Comparison of ENCODE assay signal across 11 mouse cellular contexts in genomic region chr17:35833239-35833751, GRCm38 (mm10). TPM values are rescaled to one million over a fixed set of nuclear protein-coding genes. Genes with fewer than 3 reads are reported as not detected.
A peak's percentile ranks its signal among the peaks of the same experiment; 100 is the strongest.
DNase-seq lines count a peak whose midpoint lies in the region.
"Had no signal": no experiment of that assay in that cellular context is flagged by ENCODE, and none has a peak within 500 bp of the region (broad histone marks: within the 10 kb centered on the region; RNA-seq: fewer than 3 reads in every experiment).

No protein-coding gene starts in this region.

- H3K27ac ChIP-seq in limb, embryonic 10.5 days, result no peak overlapping the region
- H3K27ac ChIP-seq: embryonic facial prominence, embryonic 12.5 days; kidney, postnatal 0 days; limb, embryonic 12.5 days had no signal

- H3K9me3 ChIP-seq in limb, embryonic 10.5 days (replicated peaks), result no peaks in the 10 kb centered on the region
- H3K9me3 ChIP-seq: embryonic facial prominence, embryonic 12.5 days; limb, embryonic 12.5 days had no signal

- no peaks in the 10 kb centered on the region for H3K27me3 ChIP-seq in limb, embryonic 10.5 days (ENCODE audit: low read depth, poor library complexity, severe bottlenecking)
- H3K27me3 ChIP-seq: embryonic facial prominence, embryonic 12.5 days; limb, embryonic 12.5 days had no signal

- peak; percentile 94 for DNase-seq in heart, adult 11 months
- no peak for DNase-seq in heart, adult 18-20 months
- DNase-seq in right cerebral cortex, postnatal 10 days (ENCODE audit: low spot score in 2 of 2), result peak; percentile 54 to 68
- no peak for DNase-seq in right cerebral cortex, postnatal 25 days
- peak; percentile 55 for DNase-seq in limb, embryonic 10.5 days (ENCODE audit: low spot score)
- DNase-seq in thymus, postnatal 36 days, result no peak
- DNase-seq in ovary, postnatal 36 days (ENCODE audit: low spot score), result no peak
- DNase-seq in kidney, postnatal 36 days, result no peak

- peaks cover 31% of the 10 kb centered on the region for H3K4me1 ChIP-seq in limb, embryonic 10.5 days

- H3K4me3 ChIP-seq in limb, embryonic 10.5 days, result 0 out of 2 replicates have a peak overlapping the region, but pooled peaks have one; percentile 6
- H3K4me3 ChIP-seq: limb, embryonic 12.5 days had no signal

- peaks cover 73% of the 10 kb centered on the region for H3K36me3 ChIP-seq in limb, embryonic 10.5 days

- WGBS in limb, embryonic 10.5 days, result 20% methylated on average over 5 of the region's 5 CpGs

RNA-seq across cellular contexts. Expression of gene Tubb5, which starts 4.8 kb away (rescaled TPM):
- total RNA-seq in heart, adult 18-20 months (2021), result 10 to 100 TPM; 89.4 to 92.2 TPM
- 1,509 and 1,575 TPM in 2 replicates for polyA plus RNA-seq in limb, embryonic 10.5 days (2016; fragmentation: Nextera tagmentation; extraction: Ambion mirVana)

RNA-seq across cellular contexts. Expression of gene Mdc1, which starts 8.0 kb away (rescaled TPM):
- 10 to 100 TPM; 13.3 to 17.8 TPM for total RNA-seq in heart, adult 18-20 months (2021)
- 23.2 and 27.3 TPM in 2 replicates for polyA plus RNA-seq in limb, embryonic 10.5 days (2016; fragmentation: Nextera tagmentation; extraction: Ambion mirVana)

RNA-seq across cellular contexts. Expression of gene Flot1, which starts 10.3 kb away (rescaled TPM):
- total RNA-seq in heart, adult 18-20 months (2021), result 100 to 1,000 TPM; 146 to 154 TPM
- polyA plus RNA-seq in limb, embryonic 10.5 days (2016; fragmentation: Nextera tagmentation; extraction: Ambion mirVana), result 43.0 and 49.7 TPM in 2 replicates

RNA-seq across cellular contexts. Expression of gene Ier3, which starts 11.8 kb away (rescaled TPM):
- 10 to 100 TPM; 20.2 to 25.6 TPM for total RNA-seq in heart, adult 18-20 months (2021)
- 4.5 and 5.5 TPM in 2 replicates for polyA plus RNA-seq in limb, embryonic 10.5 days (2016; fragmentation: Nextera tagmentation; extraction: Ambion mirVana)

RNA-seq across cellular contexts. Expression of gene Nrm, which starts 27.8 kb away (rescaled TPM):
- 1 to 10 TPM; 1.8 to 2.5 TPM for total RNA-seq in heart, adult 18-20 months (2021)
- polyA plus RNA-seq in limb, embryonic 10.5 days (2016; fragmentation: Nextera tagmentation; extraction: Ambion mirVana), result 61.7 and 67.1 TPM in 2 replicates

Comparison
In these comparisons a context has a peak if more than half of its experiments do, and no peak if none do; other contexts are left out.
1. DNase-seq: peak in heart, adult 11 months (single experiment), right cerebral cortex, postnatal 10 days (2 of 2) and limb, embryonic 10.5 days (single experiment); none in heart, adult 18-20 months (0 of 2), right cerebral cortex, postnatal 25 days (single experiment), thymus, postnatal 36 days (0 of 2), ovary, postnatal 36 days (single experiment) and kidney, postnatal 36 days (0 of 2).